Mouse (Mus musculus): ENCODE data around the gene Vmn1r22.
"Not testable (repeated sequence)": the region's sequence is repeated elsewhere in the genome, so short reads cannot be mapped to it uniquely, and the experiment has no call there.

GRCm38 (mm10) chr6:57851177-57851576 lies 56.7 kb downstream of the Vmn1r22 start:
- TF ChIP-seq CTCF (IDR thresholded peaks at IDR 0.05; ENCODE audit: low read depth); EP300 (optimal IDR thresholded peaks at IDR 0.05): not testable (repeated sequence)

Measured in stomach, postnatal 0 days (tissue).